Mouse (Mus musculus) ES-E14 (cell line): ENCODE results near the gene Mrpl33. TPM values are rescaled to one million over a fixed set of nuclear protein-coding genes. Genes with fewer than 3 reads are reported as not detected.

Experiments used
- DNase-seq: peaks from one replicate; pipeline ENCODE4 v3.0.0-alpha.2; 2013; ENCODE audit warnings: low read depth, low spot score
- H3K27ac ChIP-seq: 2 replicates; pipeline ENCODE4 v1.5.1; 2012; ENCODE audit warnings: low read depth, mild to moderate bottlenecking, low read length, moderate library complexity, mixed read lengths; ENCODE audit not compliant: poor library complexity, insufficient read depth, severe bottlenecking
- H3K36me3 ChIP-seq: 2 replicates; pipeline ENCODE4 v1.6.1; 2012; ENCODE audit warnings: mild to moderate bottlenecking, low read length, moderate library complexity, mixed read lengths; ENCODE audit not compliant: control insufficient read depth, poor library complexity, insufficient read depth, severe bottlenecking
- H3K4me1 ChIP-seq, 2 experiments: fragments of 150-350 bp in 1 of 2; sonication (generic) in 1 of 2; 2 replicates each; pipeline ENCODE4 v1.6.1; 2012; ENCODE audit warnings: low read length in 2 of 2, mild to moderate bottlenecking in 1 of 2, mixed read lengths in 1 of 2; ENCODE audit not compliant: control insufficient read depth in 2 of 2, insufficient read depth in 2 of 2, poor library complexity in 1 of 2
- H3K4me3 ChIP-seq, 2 experiments: fragments of 150-350 bp in 1 of 2; sonication (generic) in 1 of 2; 2 replicates each; pipeline ENCODE4 v1.5.1; 2012; ENCODE audit warnings: low read length in 2 of 2, low read depth in 1 of 2, mild to moderate bottlenecking in 1 of 2, mixed read lengths in 1 of 2; ENCODE audit not compliant: insufficient read depth in 1 of 2, poor library complexity in 1 of 2, severe bottlenecking in 1 of 2
- H3K9ac ChIP-seq: 2 replicates; pipeline ENCODE4 v1.6.1; 2012; ENCODE audit warnings: low read depth, mild to moderate bottlenecking, low read length, mixed read lengths; ENCODE audit not compliant: poor library complexity, insufficient read depth, severe bottlenecking
- H3K9me3 ChIP-seq: fragments of 150-350 bp; sonication (generic); 2 replicates; pipeline ENCODE4 v1.6.1; 2012; ENCODE audit warnings: low read depth, mild to moderate bottlenecking, low read length; ENCODE audit not compliant: control insufficient read depth, insufficient read depth
- CHD2 ChIP-seq: IDR thresholded peaks from 2 replicates; pipeline ENCODE4 v1.6.1; 2014; ENCODE audit warnings: mild to moderate bottlenecking, low read depth, low read length, inconsistent platforms
- HCFC1 ChIP-seq: IDR thresholded peaks from 2 replicates; pipeline ENCODE4 v1.6.1; 2012; ENCODE audit warnings: low read length, inconsistent platforms, borderline replicate concordance; ENCODE audit not compliant: insufficient read depth
- MAFK ChIP-seq: IDR thresholded peaks from 2 replicates; pipeline ENCODE4 v1.6.1; 2014; ENCODE audit warnings: mild to moderate bottlenecking, low read depth, low read length, inconsistent platforms; ENCODE audit not compliant: insufficient read depth
- ZC3H11A ChIP-seq: IDR thresholded peaks from 2 replicates; pipeline ENCODE4 v1.6.1; 2012; ENCODE audit warnings: low read depth, mild to moderate bottlenecking, inconsistent platforms, low read length, borderline replicate concordance
- ZNF384 ChIP-seq: IDR thresholded peaks from 2 replicates; pipeline ENCODE4 v1.6.1; 2012; ENCODE audit warnings: low read depth, low read length, inconsistent platforms
- in situ Hi-C, 2 experiments: fragments of 600-800 bp; cut with MboI; formaldehyde crosslinking; loops; one replicate each; pipeline ENCODE4 v1.15.1; 2025; ENCODE audit warnings: low sequenced_read_pairs in 2 of 2, inconsistent platforms in 1 of 2; ENCODE audit not compliant: unreplicated experiment in 2 of 2
- total RNA-seq: library from RNA; depleted of rRNA; stranded (reverse); fragments of 300-350 nt; gene quantifications from 2 replicates; pipeline ENCODE4 v1.2.3, GENCODE M21; 2012

The Mrpl33 gene
- total RNA-seq, 1 experiment: 172 TPM

DNA sequence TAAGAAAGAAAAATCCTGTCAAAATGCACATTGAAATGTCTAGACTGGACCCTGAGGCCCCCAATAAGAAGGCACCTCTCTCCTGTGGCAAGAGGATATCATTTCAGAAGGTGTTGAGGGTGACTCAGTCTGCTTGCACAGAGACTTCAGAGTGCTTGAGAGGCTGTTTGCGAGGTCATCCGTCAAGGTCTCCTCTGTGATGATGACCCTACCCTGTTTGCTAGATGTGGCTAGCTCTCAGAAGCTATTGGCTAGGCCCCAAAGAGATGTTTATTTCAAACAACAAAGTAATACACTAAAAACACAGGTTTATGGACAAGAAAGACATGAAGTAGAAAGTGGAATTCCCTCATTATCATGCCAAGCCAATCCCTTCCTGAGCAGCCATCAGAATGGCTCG is 45.6 kb downstream of the Mrpl33 start:
- in situ Hi-C loops: no loop called here
- no peak for DNase-seq
- H3K4me3 ChIP-seq: no peak overlapping the region
- TF ChIP-seq MAFK (no peak), ZNF384 (no peak), ZC3H11A (no peak)
- no peak overlapping the region for H3K27ac ChIP-seq
- no peaks in the 10 kb centered on the region for H3K36me3 ChIP-seq
- no peak overlapping the region for H3K9ac ChIP-seq
- no peaks in the 10 kb centered on the region for H3K9me3 ChIP-seq
- no peaks in the 10 kb centered on the region; a peak in 1 of 4 replicates for H3K4me1 ChIP-seq

- Histone ChIP-seq H3K36me3 (no peaks in the 10 kb centered on the region), H3K27ac (no peak overlapping the region), H3K4me1 (no peaks in the 10 kb centered on the region), H3K9ac (no peak overlapping the region), H3K9me3 (no peaks in the 10 kb centered on the region), H3K4me3 (no peak overlapping the region)
- DNase-seq: no peak
- in situ Hi-C loops: no loop called here
- TF ChIP-seq HCFC1: no peak
- TF ChIP-seq MAFK: no peak
- TF ChIP-seq CHD2: no peak
- TF ChIP-seq ZC3H11A: no peak
- TF ChIP-seq ZNF384: no peak
Measured at GRCm38 (mm10) chr5:31644272-31644671, 47.5 kb downstream of the Mrpl33 start.

- H3K27ac ChIP-seq: no peak overlapping the region
- DNase-seq: no peak
- no peaks in the 10 kb centered on the region for H3K36me3 ChIP-seq
- in situ Hi-C loops: no loop called here
- H3K9ac ChIP-seq: no peak overlapping the region
- no peak for TF ChIP-seq MAFK
- no peak for TF ChIP-seq ZNF384
- no peak for TF ChIP-seq ZC3H11A
- no peak for TF ChIP-seq HCFC1
- TF ChIP-seq CHD2: no peak
- H3K9me3 ChIP-seq: no peaks in the 10 kb centered on the region
- H3K4me1 ChIP-seq: no peaks in the 10 kb centered on the region
- no peak overlapping the region for H3K4me3 ChIP-seq
Measured at GRCm38 (mm10) chr5:31644847-31645246, 48.1 kb downstream of the Mrpl33 start.

DNA sequence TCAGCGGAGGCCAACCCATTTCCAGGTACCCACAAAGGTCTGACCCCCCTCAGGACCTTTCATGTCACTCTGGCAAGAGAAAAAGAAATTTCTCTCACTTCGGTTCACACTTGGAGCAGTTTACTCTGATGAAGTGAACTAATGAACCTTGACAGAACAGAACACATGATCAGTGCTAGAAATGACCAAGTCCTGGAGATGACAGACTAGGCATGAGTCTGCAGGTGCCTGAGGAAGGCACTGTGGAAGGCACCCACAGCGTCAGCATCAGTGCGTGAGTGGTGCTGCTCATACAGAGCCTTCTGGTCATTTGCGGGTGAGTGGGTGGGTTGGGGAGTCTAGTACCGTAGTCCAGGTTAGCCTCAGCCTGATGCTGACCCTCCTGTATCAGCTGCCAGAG is 49.1 kb downstream of the Mrpl33 start:
- no peak overlapping the region for H3K27ac ChIP-seq
- in situ Hi-C loops: no loop called here
- H3K36me3 ChIP-seq: no peaks in the 10 kb centered on the region
- no peak for DNase-seq
- no peak overlapping the region for H3K9ac ChIP-seq
- H3K9me3 ChIP-seq: no peaks in the 10 kb centered on the region
- no peaks in the 10 kb centered on the region for H3K4me1 ChIP-seq
- H3K4me3 ChIP-seq: no peak overlapping the region
- TF ChIP-seq ZNF384 (no peak), CHD2 (no peak), MAFK (no peak), HCFC1 (no peak), ZC3H11A (no peak)

DNA sequence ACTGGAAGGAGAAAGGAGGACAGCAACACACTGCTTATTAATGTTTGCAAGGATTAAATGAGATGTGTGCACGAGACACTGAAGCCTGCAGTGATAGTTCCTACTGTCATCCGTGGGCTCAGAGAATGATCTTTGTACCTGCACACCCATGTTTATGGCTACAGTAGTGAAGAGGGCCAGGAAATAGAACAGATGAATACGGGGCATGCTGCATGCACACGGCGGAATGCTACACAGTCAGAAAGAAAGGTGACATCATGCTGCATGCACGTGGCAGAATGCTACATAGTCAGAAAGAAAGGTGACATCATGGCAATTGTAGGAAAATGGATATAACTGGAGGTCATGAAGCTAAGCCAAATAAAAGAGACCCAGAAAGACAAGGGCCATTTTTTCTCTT is 49.8 kb downstream of the Mrpl33 start:
- no peak overlapping the region for H3K4me3 ChIP-seq
- no peak overlapping the region for H3K27ac ChIP-seq
- no peaks in the 10 kb centered on the region for H3K36me3 ChIP-seq
- in situ Hi-C loops: no loop called here
- DNase-seq: no peak
- no peaks in the 10 kb centered on the region for H3K4me1 ChIP-seq
- H3K9me3 ChIP-seq: no peaks in the 10 kb centered on the region
- no peak overlapping the region for H3K9ac ChIP-seq
- TF ChIP-seq MAFK: no peak
- no peak for TF ChIP-seq ZNF384
- no peak for TF ChIP-seq CHD2
- no peak for TF ChIP-seq HCFC1
- no peak for TF ChIP-seq ZC3H11A
